Mouse (Mus musculus) ovary, adult 10 weeks (tissue): Measurements from ENCODE around the gene Cnot8. TPM values are rescaled to one million over a fixed set of nuclear protein-coding genes. Genes with fewer than 3 reads are reported as not detected.

ENCODE experiments used
- polyA plus RNA-seq: library from polyadenylated mRNA; stranded (reverse); fragments of 350-450 nt; fragmentation: Illumina TruSeq; extraction: RNeasy Lipid Tissue Mini Kit (QIAGEN cat#74804); gene quantifications from one replicate; pipeline ENCODE4 v1.2.3, GENCODE M21; 2014

The Cnot8 gene
- 35.5 TPM for polyA plus RNA-seq

GRCm38 (mm10) chr11:58103697-58104306 lies at the start of gene Cnot8:
TSS of gene Cnot8 (plus strand) at chr11:58104153.

GRCm38 (mm10) chr11:58093021-58093528 lies 10.9 kb upstream of the Cnot8 start, which contains the start of gene Gm12248:
TSS of gene Gm12248 (minus strand) at chr11:58093134.

Other genes starting within 250 kb of the Cnot8 start
- gene Larp1, start 95.1 kb upstream of the Cnot8 start, polyA plus RNA-seq, result 24.5 TPM
- 0.43 TPM for gene Gm12248, start 11.0 kb upstream of the Cnot8 start, polyA plus RNA-seq
- 8.7 TPM for gene Gemin5, start 64.4 kb downstream of the Cnot8 start, polyA plus RNA-seq
- 35.7 TPM for gene Mrpl22, start 67.5 kb downstream of the Cnot8 start, polyA plus RNA-seq
- gene Igtp, start 95.4 kb downstream of the Cnot8 start, polyA plus RNA-seq, result 16.1 TPM
- gene Irgm2, start 95.5 kb downstream of the Cnot8 start, polyA plus RNA-seq, result 30.9 TPM
- gene 4930438A08Rik, start 170.6 kb downstream of the Cnot8 start, polyA plus RNA-seq, result not detected
- 0.48 TPM for gene Zfp692, start 202.9 kb downstream of the Cnot8 start, polyA plus RNA-seq
- 52.3 TPM for gene Zfp672, start 226.2 kb downstream of the Cnot8 start, polyA plus RNA-seq
- gene Sh3bp5l, start 226.6 kb downstream of the Cnot8 start, polyA plus RNA-seq, result 0.80 TPM